Mouse (Mus musculus): ENCODE data around the gene Uhrf1bp1. TPM values are rescaled to one million over a fixed set of nuclear protein-coding genes. Genes with fewer than 3 reads are reported as not detected.

Gene Uhrf1bp1
- polyA plus RNA-seq, 1 experiment from 2014 or later: 10.0 TPM

DNA sequence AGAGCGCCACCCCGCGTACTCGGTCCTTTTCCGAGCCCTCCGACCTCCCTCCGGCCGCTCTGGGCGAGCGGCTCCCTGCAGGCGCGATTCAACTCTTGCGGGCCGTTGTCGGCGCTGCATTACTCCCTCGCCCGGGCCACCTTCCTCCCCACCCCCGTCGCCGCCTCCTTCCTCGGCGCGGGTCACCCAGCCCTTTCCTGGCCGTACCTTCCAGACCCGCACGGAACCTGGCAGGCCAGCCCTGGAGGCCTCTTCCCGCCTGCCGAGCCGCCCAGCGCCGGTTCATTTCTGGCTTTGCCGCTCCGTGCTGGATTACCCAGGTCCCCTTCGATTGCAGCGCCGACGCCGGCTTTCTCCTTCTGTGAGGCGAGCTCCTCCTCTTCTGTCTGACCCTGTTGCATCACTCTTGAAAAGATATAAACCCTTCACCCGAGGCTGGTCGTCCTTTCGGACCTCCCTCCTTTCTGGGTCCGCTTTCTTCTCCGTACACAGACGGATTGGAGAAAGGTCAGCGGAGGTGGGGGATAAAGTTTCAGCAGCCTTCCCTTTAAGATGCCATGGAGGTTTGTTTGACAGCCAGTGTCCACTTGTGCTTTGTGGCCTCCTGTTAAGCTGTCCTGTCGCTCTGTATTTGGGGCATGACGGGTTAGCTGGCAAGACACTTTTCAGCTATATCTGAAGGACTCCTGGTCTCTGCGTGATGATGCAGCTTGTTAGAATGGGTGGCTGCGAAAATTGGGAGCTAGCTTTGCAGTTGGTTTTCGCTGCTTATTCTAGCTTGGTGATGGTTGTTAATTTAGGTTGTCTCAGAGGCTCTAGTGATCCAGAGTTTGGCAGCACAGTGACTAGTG, 782 bp downstream of the Uhrf1bp1 start:
- WGBS: 2% methylated on average over 52 of the region's 52 CpGs
- Histone ChIP-seq H3K4me3 (replicated peaks) (peak overlapping the region; percentile 92), H3K9me3 (no peaks in the 10 kb centered on the region), H3K4me2 (peak overlapping the region; percentile 87), H3K27me3 (no peaks in the 10 kb centered on the region), H3K36me3 (replicated peaks) (peaks cover 24% of the 10 kb centered on the region), H3K9ac (peak overlapping the region; percentile 89), H3K27ac (peak overlapping the region; percentile 76), H3K4me1 (peaks cover 27% of the 10 kb centered on the region)
- ATAC-seq (ENCODE audit: low FRiP score): peak; percentile 79

DNA sequence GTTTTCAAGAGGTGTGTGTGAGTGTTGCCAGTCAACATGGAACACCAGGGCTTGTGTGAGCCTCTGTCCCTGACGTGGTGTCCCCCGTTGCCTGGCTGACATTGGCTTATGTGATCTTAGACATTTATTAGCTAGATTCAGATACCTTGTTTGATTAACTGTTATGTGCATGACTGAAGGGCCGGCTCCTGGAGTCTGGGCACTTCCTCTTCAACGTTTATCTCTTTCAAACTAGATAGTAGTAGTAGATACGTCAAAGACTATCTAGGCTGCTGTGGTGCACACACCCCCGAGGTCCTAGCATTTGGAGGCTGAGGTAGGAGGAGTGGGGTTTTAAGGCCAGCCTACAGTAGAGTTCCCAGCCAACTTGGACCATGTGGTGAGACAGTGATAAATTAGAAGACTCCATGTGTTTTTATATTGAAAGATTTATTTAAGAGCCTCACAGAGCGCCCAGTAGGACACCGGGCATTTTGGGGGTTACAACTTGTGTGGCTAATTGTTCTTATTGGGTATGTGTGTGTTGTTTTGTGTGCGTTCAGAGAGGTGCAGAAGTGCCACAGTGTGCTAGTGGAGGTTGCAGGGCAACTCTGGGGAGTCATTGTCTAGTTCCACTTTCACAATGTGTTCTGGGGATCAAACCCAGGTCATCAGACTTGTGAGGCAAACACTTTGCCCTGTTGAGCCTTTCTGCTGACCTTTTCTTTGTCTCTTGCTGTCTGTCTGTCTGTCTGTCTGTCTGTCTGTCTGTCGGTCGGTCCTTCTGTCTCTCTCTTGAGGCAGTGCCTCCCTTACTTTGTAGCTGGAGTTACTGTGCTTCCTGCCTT, 1.6 kb downstream of the Uhrf1bp1 start:
- 61% methylated on average over 11 of the region's 11 CpGs for WGBS
- H3K27ac ChIP-seq: no peak overlapping the region
- H3K9me3 ChIP-seq: no peaks in the 10 kb centered on the region
- H3K36me3 ChIP-seq (replicated peaks): peaks cover 16% of the 10 kb centered on the region
- no peak for ATAC-seq (ENCODE audit: low FRiP score)
- H3K9ac ChIP-seq: peak overlapping the region; percentile 89
- H3K27me3 ChIP-seq: no peaks in the 10 kb centered on the region
- peaks cover 27% of the 10 kb centered on the region for H3K4me1 ChIP-seq
- peak overlapping the region; percentile 87 for H3K4me2 ChIP-seq
- H3K4me3 ChIP-seq (replicated peaks): peak overlapping the region; percentile 92

DNA sequence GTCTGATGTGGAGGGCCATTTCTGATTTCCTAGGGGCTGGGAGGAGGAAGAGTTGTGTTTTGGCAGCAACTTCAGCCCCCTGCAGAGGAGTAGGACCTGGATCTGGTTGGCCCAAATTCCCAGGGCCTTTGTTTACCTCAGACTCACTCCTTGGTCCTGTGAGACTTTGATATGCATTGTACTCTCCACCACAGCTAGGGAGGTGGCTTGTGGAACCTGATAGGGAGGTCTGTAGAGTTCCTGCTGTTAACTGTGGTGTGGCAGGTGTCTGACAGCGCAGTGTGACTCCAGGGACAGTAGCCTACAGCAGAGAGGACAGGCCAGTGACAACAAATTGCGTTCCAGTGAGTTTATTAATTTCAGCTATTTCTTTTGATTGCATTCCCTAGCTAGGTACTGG, 2.9 kb downstream of the Uhrf1bp1 start:
- 0 out of 2 replicates have a peak overlapping the region, but pooled peaks have one; percentile 87 for H3K4me2 ChIP-seq
- H3K9ac ChIP-seq: no peak overlapping the region

DNA sequence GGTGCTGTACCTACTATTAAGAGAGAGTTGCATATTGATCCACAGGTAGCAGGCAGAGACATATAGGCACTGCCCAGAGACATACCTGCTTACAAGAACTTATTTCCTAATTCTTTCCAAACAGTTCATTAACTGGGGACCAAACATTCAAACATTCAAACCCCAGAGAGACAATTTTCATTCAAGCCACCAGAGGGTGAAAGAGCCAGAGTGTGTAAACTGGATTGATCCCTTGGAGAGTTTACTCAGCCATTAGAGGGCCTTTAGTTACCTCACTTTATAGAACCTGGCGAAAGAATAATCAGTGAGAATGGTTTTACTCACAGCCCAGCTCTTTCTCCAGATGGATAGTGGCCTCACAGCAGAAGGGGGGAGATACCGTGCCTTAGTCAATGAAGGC, 9.2 kb downstream of the Uhrf1bp1 start:
- H3K4me2 ChIP-seq: no peak overlapping the region
- no peak for ATAC-seq (ENCODE audit: low FRiP score)
- 82% methylated on average over 2 of the region's 2 CpGs for WGBS
- H3K27ac ChIP-seq: no peak overlapping the region
- no peaks in the 10 kb centered on the region for H3K9me3 ChIP-seq
- no peaks in the 10 kb centered on the region for H3K36me3 ChIP-seq (replicated peaks)
- no peaks in the 10 kb centered on the region for H3K27me3 ChIP-seq
- no peaks in the 10 kb centered on the region for H3K4me1 ChIP-seq
- no peak overlapping the region for H3K9ac ChIP-seq
- no peak overlapping the region for H3K4me3 ChIP-seq (replicated peaks)

More for the DNA sequence above, 2.9 kb downstream of the Uhrf1bp1 start:
- H3K4me3 ChIP-seq (replicated peaks): no peak overlapping the region
- 51% methylated on average over 2 of the region's 2 CpGs for WGBS
- peak overlapping the region; percentile 25; the same call in 1 of the 2 replicates for H3K27ac ChIP-seq
- peaks cover 27% of the 10 kb centered on the region for H3K4me1 ChIP-seq
- no peak for ATAC-seq (ENCODE audit: low FRiP score)
- peaks cover 5% of the 10 kb centered on the region for H3K36me3 ChIP-seq (replicated peaks)
- H3K27me3 ChIP-seq: no peaks in the 10 kb centered on the region
- no peaks in the 10 kb centered on the region for H3K9me3 ChIP-seq

DNA sequence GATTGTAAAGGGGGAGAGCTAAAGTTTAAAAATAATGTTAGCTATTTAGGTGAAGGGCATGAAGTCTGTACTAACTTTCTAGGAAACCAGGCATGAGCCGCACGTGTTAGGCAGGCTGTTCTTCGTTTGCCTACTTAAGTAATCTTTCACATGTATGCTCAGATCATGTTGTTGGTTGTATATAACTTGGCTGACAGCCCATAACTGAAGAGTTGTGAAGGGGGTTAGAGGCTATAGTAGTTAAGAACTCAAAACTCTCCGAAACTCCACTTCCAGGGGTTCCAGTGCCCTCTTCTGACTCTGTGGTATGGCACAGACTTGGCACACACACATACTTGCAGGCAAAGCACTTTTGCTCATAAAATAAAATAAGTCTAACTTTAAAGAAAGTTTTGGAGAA, 10.5 kb downstream of the Uhrf1bp1 start:
- H3K27ac ChIP-seq: no peak overlapping the region
- H3K4me3 ChIP-seq (replicated peaks): no peak overlapping the region
- H3K27me3 ChIP-seq: no peaks in the 10 kb centered on the region
- no peaks in the 10 kb centered on the region for H3K9me3 ChIP-seq
- H3K36me3 ChIP-seq (replicated peaks): no peaks in the 10 kb centered on the region
- ATAC-seq (ENCODE audit: low FRiP score): no peak
- H3K9ac ChIP-seq: no peak overlapping the region
- H3K4me2 ChIP-seq: no peak overlapping the region
- no peaks in the 10 kb centered on the region for H3K4me1 ChIP-seq
- WGBS: 93% methylated on average over 4 of the region's 4 CpGs

DNA sequence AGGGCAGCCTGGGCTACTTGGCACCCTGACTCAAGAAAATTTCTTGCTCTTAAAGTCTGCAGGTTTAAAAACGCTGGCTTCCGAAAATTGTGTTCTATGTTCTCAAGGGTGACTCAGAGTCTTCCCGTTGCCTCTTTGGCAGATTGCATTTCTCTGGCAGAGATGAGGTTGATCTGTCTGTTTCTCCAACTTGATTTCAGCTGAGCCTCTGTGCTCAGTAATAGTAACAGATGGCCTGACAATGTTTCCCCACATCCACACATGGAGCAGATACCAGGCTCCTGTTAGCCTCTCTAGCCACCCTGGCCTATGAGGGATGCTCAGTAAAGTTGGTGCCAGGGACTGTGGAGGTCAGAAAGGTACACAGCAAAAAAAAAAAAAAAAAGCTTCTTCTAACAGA, 15.6 kb downstream of the Uhrf1bp1 start:
- Histone ChIP-seq H3K4me2 (no peak overlapping the region), H3K4me3 (replicated peaks) (no peak overlapping the region), H3K36me3 (replicated peaks) (no peaks in the 10 kb centered on the region), H3K4me1 (no peaks in the 10 kb centered on the region), H3K9me3 (no peaks in the 10 kb centered on the region), H3K27ac (no peak overlapping the region), H3K27me3 (no peaks in the 10 kb centered on the region), H3K9ac (no peak overlapping the region)
- ATAC-seq (ENCODE audit: low FRiP score): no peak
- 91% methylated on average over 3 of the region's 3 CpGs for WGBS

DNA sequence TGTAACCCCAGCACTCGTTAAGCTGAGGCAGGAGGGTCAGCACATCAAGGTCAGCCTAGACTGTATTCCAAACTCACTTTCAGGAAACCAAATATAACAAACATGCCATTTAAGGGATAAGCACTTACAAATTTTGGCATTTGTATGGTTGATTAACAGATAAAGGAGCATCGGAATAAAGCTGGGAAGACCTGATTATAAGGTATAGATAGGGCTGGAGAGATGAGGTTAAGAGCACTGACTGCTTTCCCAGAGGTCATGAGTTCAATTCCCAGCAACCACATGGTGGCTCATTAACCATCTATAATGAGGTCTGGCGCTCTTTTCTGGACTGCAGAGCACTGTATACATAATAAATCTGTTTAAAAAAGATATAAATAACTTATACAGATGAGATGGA, 17.3 kb downstream of the Uhrf1bp1 start:
- no peaks in the 10 kb centered on the region for H3K27me3 ChIP-seq
- no peak overlapping the region for H3K4me3 ChIP-seq (replicated peaks)
- ATAC-seq (ENCODE audit: low FRiP score): no peak
- no peak overlapping the region for H3K9ac ChIP-seq
- no peak overlapping the region for H3K4me2 ChIP-seq
- 81% methylated on average over 3 of the region's 3 CpGs for WGBS
- H3K4me1 ChIP-seq: no peaks in the 10 kb centered on the region
- no peaks in the 10 kb centered on the region for H3K36me3 ChIP-seq (replicated peaks)
- H3K27ac ChIP-seq: no peak overlapping the region
- no peaks in the 10 kb centered on the region for H3K9me3 ChIP-seq

DNA sequence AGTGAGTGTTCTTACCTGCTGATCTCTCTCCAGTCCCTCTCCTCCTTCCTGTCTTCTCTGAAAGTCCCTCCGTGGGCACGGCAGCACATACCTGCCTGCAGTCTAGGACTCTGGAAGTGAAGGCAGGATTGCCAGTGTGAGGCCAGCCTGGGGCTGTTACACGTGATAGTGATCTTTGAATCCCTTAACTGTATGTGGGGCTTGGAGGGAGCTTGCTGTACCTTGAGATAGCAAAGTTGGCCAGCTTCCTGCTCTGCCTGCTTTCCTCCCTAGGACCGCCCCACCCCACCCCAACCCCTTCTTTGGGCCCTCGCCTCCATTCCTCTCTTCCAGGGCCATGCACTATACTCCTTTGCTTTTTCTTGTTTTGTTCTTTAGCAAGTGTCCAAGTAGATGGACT, 18.3 kb downstream of the Uhrf1bp1 start:
- Histone ChIP-seq H3K4me3 (replicated peaks) (no peak overlapping the region), H3K27me3 (no peaks in the 10 kb centered on the region), H3K4me2 (no peak overlapping the region), H3K4me1 (no peaks in the 10 kb centered on the region), H3K36me3 (replicated peaks) (peaks cover 7% of the 10 kb centered on the region), H3K9ac (no peak overlapping the region), H3K9me3 (no peaks in the 10 kb centered on the region), H3K27ac (no peak overlapping the region)
- WGBS: 78% methylated on average over 5 of the region's 5 CpGs
- no peak for ATAC-seq (ENCODE audit: low FRiP score)

DNA sequence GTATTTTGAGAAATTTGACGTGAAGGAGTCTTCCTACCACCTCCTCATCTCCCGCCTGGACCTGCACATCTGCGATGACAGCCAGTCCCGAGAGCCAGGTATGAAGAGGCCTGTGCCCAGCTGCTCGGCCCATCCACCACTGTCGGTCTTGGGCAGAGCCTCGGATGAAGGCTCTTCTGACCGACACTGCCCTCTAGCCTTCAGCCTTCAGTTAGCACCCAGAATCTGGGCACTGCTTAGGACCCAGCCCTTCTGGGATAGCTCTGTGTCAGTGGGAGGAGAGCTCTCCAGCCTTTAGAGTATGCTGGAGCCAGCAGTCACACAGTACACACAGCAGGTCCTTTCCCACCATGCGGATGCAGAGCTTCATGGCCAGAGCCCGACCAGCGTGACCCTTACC, 25.3 kb downstream of the Uhrf1bp1 start:
- H3K9ac ChIP-seq: no peak overlapping the region
- no peak overlapping the region for H3K4me2 ChIP-seq
- H3K36me3 ChIP-seq (replicated peaks): peaks cover 60% of the 10 kb centered on the region
- no peak for ATAC-seq (ENCODE audit: low FRiP score)
- no peaks in the 10 kb centered on the region for H3K4me1 ChIP-seq
- no peak overlapping the region for H3K4me3 ChIP-seq (replicated peaks)
- no peaks in the 10 kb centered on the region for H3K9me3 ChIP-seq
- H3K27me3 ChIP-seq: no peaks in the 10 kb centered on the region
- 69% methylated on average over 11 of the region's 11 CpGs for WGBS
- H3K27ac ChIP-seq: no peak overlapping the region

DNA sequence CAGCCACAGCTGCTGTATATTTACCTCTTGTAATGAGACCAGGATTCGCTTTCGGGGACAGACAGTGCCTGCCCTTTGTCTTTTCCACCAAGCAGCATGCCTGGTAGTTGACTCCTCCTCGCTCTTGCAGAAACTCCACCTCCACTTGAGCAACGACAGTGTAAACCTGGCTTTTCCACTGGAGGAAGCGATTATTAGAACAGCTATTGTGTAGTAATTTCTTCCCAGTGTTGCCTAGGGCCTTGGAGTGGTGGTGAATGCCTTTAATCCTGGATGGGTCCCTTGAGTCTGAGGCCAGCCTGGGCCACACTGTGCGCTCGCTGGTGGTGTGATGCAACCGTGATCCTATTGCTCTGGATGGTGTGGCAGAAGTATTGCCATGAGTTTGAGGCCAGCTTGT, 26.9 kb downstream of the Uhrf1bp1 start:
- H3K4me2 ChIP-seq: no peak overlapping the region
- no peaks in the 10 kb centered on the region for H3K27me3 ChIP-seq
- H3K9me3 ChIP-seq: no peaks in the 10 kb centered on the region
- 92% methylated on average over 8 of the region's 8 CpGs for WGBS
- no peak for ATAC-seq (ENCODE audit: low FRiP score)
- H3K4me3 ChIP-seq (replicated peaks): no peak overlapping the region
- H3K36me3 ChIP-seq (replicated peaks): peaks cover 74% of the 10 kb centered on the region
- H3K9ac ChIP-seq: no peak overlapping the region
- H3K4me1 ChIP-seq: no peaks in the 10 kb centered on the region
- no peak overlapping the region for H3K27ac ChIP-seq

DNA sequence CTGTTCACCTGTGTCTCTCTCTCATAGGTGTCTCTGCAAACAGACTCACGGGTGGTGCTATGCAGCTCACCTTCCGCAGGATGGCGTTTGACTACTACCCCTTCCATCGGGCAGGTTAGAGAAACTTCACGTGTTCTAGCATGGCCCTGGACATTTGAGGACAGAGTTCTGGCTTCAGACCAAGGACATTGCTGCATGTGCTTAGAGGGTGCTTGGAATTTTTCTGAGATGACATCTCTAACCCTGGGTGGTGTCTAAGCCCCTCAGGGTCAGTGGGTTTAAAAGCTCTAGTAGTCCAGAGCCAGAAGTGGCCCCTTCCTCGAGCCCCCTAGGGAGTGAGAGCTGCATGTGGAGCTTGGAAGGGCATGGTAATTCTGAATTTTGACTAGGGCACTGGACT, 27.8 kb downstream of the Uhrf1bp1 start:
- Histone ChIP-seq H3K4me3 (replicated peaks) (no peak overlapping the region), H3K27ac (no peak overlapping the region), H3K36me3 (replicated peaks) (peaks cover 71% of the 10 kb centered on the region), H3K9ac (no peak overlapping the region), H3K4me2 (no peak overlapping the region), H3K4me1 (no peaks in the 10 kb centered on the region), H3K9me3 (no peaks in the 10 kb centered on the region), H3K27me3 (no peaks in the 10 kb centered on the region)
- no peak for ATAC-seq (ENCODE audit: low FRiP score)
- WGBS: 95% methylated on average over 6 of the region's 6 CpGs

DNA sequence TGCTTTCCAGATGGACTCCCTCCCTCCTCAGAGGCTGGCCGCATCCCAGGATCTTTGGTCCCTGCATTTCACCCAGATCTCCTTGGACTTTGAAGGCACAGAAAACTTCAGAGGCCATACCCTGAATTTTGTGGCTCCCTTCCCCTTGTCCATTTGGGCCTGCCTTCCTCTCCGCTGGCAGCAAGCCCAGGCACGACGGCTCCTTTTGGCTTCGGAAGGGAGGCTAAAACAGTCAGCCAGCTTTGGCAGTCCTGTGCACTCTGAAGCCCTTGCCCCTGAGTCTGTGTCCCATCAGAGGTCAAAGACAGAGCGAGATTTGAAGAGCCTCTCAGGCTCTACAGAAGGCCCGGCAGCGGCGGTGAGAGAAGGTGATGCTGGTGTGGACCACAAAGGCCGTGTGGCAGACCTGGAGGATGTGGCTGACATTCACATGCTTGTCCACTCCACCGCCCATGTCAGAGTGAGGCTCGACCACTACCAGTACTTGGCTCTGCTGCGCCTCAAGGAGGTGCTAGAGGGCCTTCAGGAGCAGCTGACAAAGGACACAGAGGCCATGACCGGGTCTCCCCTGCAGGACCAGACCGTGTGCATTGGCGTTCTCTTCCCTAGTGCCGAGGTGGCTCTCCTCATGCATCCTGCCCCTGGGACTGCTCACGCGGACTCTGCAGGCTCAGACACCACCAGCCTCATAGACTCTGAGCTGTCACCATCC, 30.4 kb downstream of the Uhrf1bp1 start:
- Histone ChIP-seq H3K4me1 (no peaks in the 10 kb centered on the region), H3K27ac (no peak overlapping the region), H3K4me3 (replicated peaks) (no peak overlapping the region), H3K4me2 (no peak overlapping the region), H3K9ac (no peak overlapping the region), H3K9me3 (no peaks in the 10 kb centered on the region), H3K27me3 (no peaks in the 10 kb centered on the region), H3K36me3 (replicated peaks) (peaks cover 52% of the 10 kb centered on the region)
- WGBS: 81% methylated on average over 19 of the region's 19 CpGs
- ATAC-seq (ENCODE audit: low FRiP score): no peak
